Mouse (Mus musculus): ENCODE measurements around the gene Nudt16l1. TPM values are rescaled to one million over a fixed set of nuclear protein-coding genes. Genes with fewer than 3 reads are reported as not detected.

Gene Nudt16l1
- polyA plus RNA-seq (2012; rRNA removed) (127 and 140 TPM in 2 replicates), polyA plus RNA-seq (2014; fragmentation: Nextera tagmentation; extraction: Ambion mirVana) (172 and 178 TPM in 2 replicates)

DNA sequence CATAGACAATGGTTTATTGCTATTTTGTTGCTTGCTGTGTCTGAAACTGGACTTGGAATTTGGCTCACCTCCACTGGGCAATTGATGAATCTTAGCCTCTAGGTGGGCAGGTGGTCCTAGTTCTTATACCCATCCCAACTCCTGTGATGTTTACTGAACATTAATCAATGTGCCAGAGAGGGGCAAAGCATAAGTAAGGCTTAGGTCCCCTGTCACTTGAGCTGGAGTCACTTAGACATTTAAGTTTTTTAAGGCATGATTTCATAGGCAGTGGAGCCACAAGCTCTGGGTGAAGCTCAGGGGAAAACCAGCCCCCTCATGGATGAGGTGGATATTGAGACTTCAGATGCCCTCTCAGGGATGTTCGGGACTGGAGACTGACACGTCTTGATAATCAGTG, at the start of gene Nudt16l1:
TSS of gene Nudt16l1 (plus strand) at position 301 of the 400 bp plus-strand sequence.
- H3K36me3 ChIP-seq (ENCODE audit: control insufficient read depth, insufficient read depth, low read length): peaks cover 74% of the 10 kb centered on the region
- 0 out of 2 replicates have a peak, but pooled peaks cover 5% of the 10 kb centered on the region for H3K4me1 ChIP-seq (ENCODE audit: control insufficient read depth, insufficient read depth, low read length)
- DNase-seq (ENCODE audit: low spot score): no peak
- ATAC-seq (ENCODE audit: low FRiP score, low read depth): no peak
- 9% methylated on average over 2 of the region's 2 CpGs for WGBS
- H3K4me3 ChIP-seq (replicated peaks; ENCODE audit: low read length): peak within 1 kb of the TSS; percentile 82
- no peak for TF ChIP-seq POLR2A (IDR thresholded peaks at IDR 0.05; ENCODE audit: borderline replicate concordance, extremely low read depth, insufficient read depth, insufficient read length)
- peak within 1 kb of the TSS; percentile 85 for H3K9ac ChIP-seq (ENCODE audit: low read depth, low read length, severe bottlenecking)
- H3K4me2 ChIP-seq (replicated peaks; ENCODE audit: low read depth, low read length, severe bottlenecking): peak within 1 kb of the TSS; percentile 75
- H3K27me3 ChIP-seq (ENCODE audit: control insufficient read depth, insufficient read depth, low read length): no peaks in the 10 kb centered on the region
- no peaks in the 10 kb centered on the region for H3K9me3 ChIP-seq (ENCODE audit: control insufficient read depth, low read length)
- peak within 1 kb of the TSS; percentile 72 for H3K27ac ChIP-seq (replicated peaks; ENCODE audit: low read depth, low read length)

GRCm38 (mm10) chr16:4890201-4890709, 48.3 kb upstream of the Nudt16l1 start:
- no peaks in the 10 kb centered on the region for H3K27me3 ChIP-seq (ENCODE audit: control insufficient read depth, insufficient read depth, low read length)
- H3K9me3 ChIP-seq (ENCODE audit: control insufficient read depth, low read length): no peaks in the 10 kb centered on the region
- no peak for TF ChIP-seq POLR2A (IDR thresholded peaks at IDR 0.05; ENCODE audit: borderline replicate concordance, extremely low read depth, insufficient read depth, insufficient read length)
- DNase-seq (ENCODE audit: low spot score): no peak
- no peak overlapping the region for H3K27ac ChIP-seq (replicated peaks; ENCODE audit: low read depth, low read length)
- ATAC-seq (ENCODE audit: low FRiP score, low read depth): no peak
- peaks cover 7% of the 10 kb centered on the region; the same call in 1 of the 2 replicates for H3K36me3 ChIP-seq (ENCODE audit: control insufficient read depth, insufficient read depth, low read length)
- 41% methylated on average over 4 of the region's 4 CpGs for WGBS
- H3K4me2 ChIP-seq (replicated peaks; ENCODE audit: low read depth, low read length, severe bottlenecking): no peak overlapping the region
- H3K4me1 ChIP-seq (ENCODE audit: control insufficient read depth, insufficient read depth, low read length): peaks cover 20% of the 10 kb centered on the region
- H3K4me3 ChIP-seq (replicated peaks; ENCODE audit: low read length): no peak overlapping the region
- no peak overlapping the region for H3K9ac ChIP-seq (ENCODE audit: low read depth, low read length, severe bottlenecking)

DNA sequence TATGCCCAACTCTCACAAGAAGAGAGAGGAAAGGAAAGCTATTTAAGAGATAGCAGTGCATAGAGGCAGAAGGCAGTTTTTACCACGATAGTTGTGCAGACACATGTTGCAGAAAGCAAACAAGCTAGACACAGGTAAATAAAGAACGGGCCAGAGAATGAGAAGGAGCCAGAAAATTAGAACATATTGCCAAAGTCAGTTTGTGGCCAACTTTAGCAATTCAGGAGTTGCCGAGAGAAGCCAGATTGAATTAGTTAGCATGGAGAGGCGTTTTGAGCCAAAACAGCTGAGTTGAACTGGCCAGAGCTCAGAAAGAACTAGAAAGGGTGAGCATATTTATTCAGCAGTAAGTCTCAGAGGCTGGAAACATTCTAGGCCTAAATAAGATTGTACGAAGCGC, 46.4 kb upstream of the Nudt16l1 start:
- ATAC-seq (ENCODE audit: low FRiP score, low read depth): no peak
- 90% methylated on average over 6 of the region's 6 CpGs for WGBS

GRCm38 (mm10) chr16:4894201-4894908, 44.2 kb upstream of the Nudt16l1 start:
- no peaks in the 10 kb centered on the region for H3K27me3 ChIP-seq (ENCODE audit: control insufficient read depth, insufficient read depth, low read length)
- H3K27ac ChIP-seq (replicated peaks; ENCODE audit: low read depth, low read length): no peak overlapping the region
- no peak overlapping the region for H3K9ac ChIP-seq (ENCODE audit: low read depth, low read length, severe bottlenecking)
- no peak for DNase-seq (ENCODE audit: low spot score)
- 0 out of 2 replicates have a peak, but pooled peaks cover 5% of the 10 kb centered on the region for H3K4me1 ChIP-seq (ENCODE audit: control insufficient read depth, insufficient read depth, low read length)
- no peak overlapping the region for H3K4me2 ChIP-seq (replicated peaks; ENCODE audit: low read depth, low read length, severe bottlenecking)
- no peak for ATAC-seq (ENCODE audit: low FRiP score, low read depth)
- H3K4me3 ChIP-seq (replicated peaks; ENCODE audit: low read length): no peak overlapping the region
- no peaks in the 10 kb centered on the region for H3K9me3 ChIP-seq (ENCODE audit: control insufficient read depth, low read length)
- TF ChIP-seq POLR2A (IDR thresholded peaks at IDR 0.05; ENCODE audit: borderline replicate concordance, extremely low read depth, insufficient read depth, insufficient read length): no peak
- WGBS: 81% methylated on average over 7 of the region's 7 CpGs
- peaks cover 3% of the 10 kb centered on the region; the same call in 1 of the 2 replicates for H3K36me3 ChIP-seq (ENCODE audit: control insufficient read depth, insufficient read depth, low read length)

More for the DNA sequence above, 46.4 kb upstream of the Nudt16l1 start:
- Histone ChIP-seq H3K27ac (replicated peaks; ENCODE audit: low read depth, low read length) (no peak overlapping the region), H3K4me2 (replicated peaks; ENCODE audit: low read depth, low read length, severe bottlenecking) (no peak overlapping the region), H3K9ac (ENCODE audit: low read depth, low read length, severe bottlenecking) (no peak overlapping the region), H3K27me3 (ENCODE audit: control insufficient read depth, insufficient read depth, low read length) (no peaks in the 10 kb centered on the region), H3K9me3 (ENCODE audit: control insufficient read depth, low read length) (no peaks in the 10 kb centered on the region), H3K36me3 (ENCODE audit: control insufficient read depth, insufficient read depth, low read length) (peaks cover 7% of the 10 kb centered on the region; the same call in 1 of the 2 replicates), H3K4me1 (ENCODE audit: control insufficient read depth, insufficient read depth, low read length) (peaks cover 16% of the 10 kb centered on the region), H3K4me3 (replicated peaks; ENCODE audit: low read length) (no peak overlapping the region)
- TF ChIP-seq POLR2A (IDR thresholded peaks at IDR 0.05; ENCODE audit: borderline replicate concordance, extremely low read depth, insufficient read depth, insufficient read length): no peak
- DNase-seq (ENCODE audit: low spot score): no peak

- ATAC-seq (ENCODE audit: low FRiP score, low read depth) (no peak), DNase-seq (ENCODE audit: low spot score) (no peak)
- Histone ChIP-seq H3K9ac (ENCODE audit: low read depth, low read length, severe bottlenecking) (no peak overlapping the region), H3K4me1 (ENCODE audit: control insufficient read depth, insufficient read depth, low read length) (no peaks in the 10 kb centered on the region), H3K9me3 (ENCODE audit: control insufficient read depth, low read length) (no peaks in the 10 kb centered on the region), H3K4me3 (replicated peaks; ENCODE audit: low read length) (no peak overlapping the region), H3K36me3 (ENCODE audit: control insufficient read depth, insufficient read depth, low read length) (peaks cover 3% of the 10 kb centered on the region; the same call in 1 of the 2 replicates), H3K4me2 (replicated peaks; ENCODE audit: low read depth, low read length, severe bottlenecking) (no peak overlapping the region), H3K27ac (replicated peaks; ENCODE audit: low read depth, low read length) (no peak overlapping the region), H3K27me3 (ENCODE audit: control insufficient read depth, insufficient read depth, low read length) (no peaks in the 10 kb centered on the region)
- WGBS: 72% methylated on average over 5 of the region's 5 CpGs
- TF ChIP-seq POLR2A (IDR thresholded peaks at IDR 0.05; ENCODE audit: borderline replicate concordance, extremely low read depth, insufficient read depth, insufficient read length): no peak
Observed at GRCm38 (mm10) chr16:4896249-4897027, 42.1 kb upstream of the Nudt16l1 start.
